Mouse (Mus musculus) cerebellum, adult 2 months (tissue): ENCODE measurements at regions not wholly inside any gene's neighbourhood (a gene's known extent, or its start where the extent isn't known, plus 50 kb on each side); places are given as distances from the start of the nearest gene placed in this dataset.

Experiments
- CTCF ChIP-seq: fragments of 200-500 bp; IDR thresholded peaks from 2 replicates; pipeline ENCODE4 v1.5.1; 2011; ENCODE audit warnings: low read depth, mild to moderate bottlenecking, control low read depth, low read length, moderate library complexity, borderline replicate concordance; ENCODE audit not compliant: insufficient read depth
- POLR2A ChIP-seq: fragments of 200-500 bp; IDR thresholded peaks from 2 replicates; pipeline ENCODE4 v1.6.1; 2011; ENCODE audit warnings: low read length, control low read depth, borderline replicate concordance; ENCODE audit not compliant: insufficient read depth

GRCm38 (mm10) chr2:81849927-81850326, 203.1 kb upstream of the Zfp804a start:
- TF ChIP-seq CTCF: no peak
- TF ChIP-seq POLR2A: no peak
